Mouse (Mus musculus) myocyte (in vitro differentiated cells): ENCODE results near the gene Creb1. TPM values are rescaled to one million over a fixed set of nuclear protein-coding genes. Genes with fewer than 3 reads are reported as not detected.

Source experiments
- H3K27me3 ChIP-seq: one replicate; pipeline ENCODE4 v1.6.1; 2011; ENCODE audit not compliant: control insufficient read depth, insufficient read depth, insufficient read length
- H3K36me3 ChIP-seq: one replicate; pipeline ENCODE4 v1.6.1; 2011; ENCODE audit not compliant: control insufficient read depth, insufficient read depth
- H3K4me2 ChIP-seq: one replicate; pipeline ENCODE4 v1.6.1; 2011; ENCODE audit warnings: low read depth, control low read depth
- H3K4me3 ChIP-seq: one replicate; pipeline ENCODE4 v1.5.1; 2011; ENCODE audit warnings: mild to moderate bottlenecking, control low read depth, moderate library complexity
- H3K79me2 ChIP-seq: one replicate; pipeline ENCODE4 v1.6.1; 2011; ENCODE audit not compliant: control insufficient read depth, insufficient read depth
- H3ac ChIP-seq: one replicate; pipeline ENCODE4 v1.6.1; 2011; ENCODE audit not compliant: control insufficient read depth, insufficient read length
- CEBPB ChIP-seq: IDR thresholded peaks from 2 replicates; pipeline ENCODE4 v1.6.1; 2011; ENCODE audit warnings: mild to moderate bottlenecking, moderate library complexity; ENCODE audit not compliant: poor library complexity, insufficient read depth, severe bottlenecking
- E2F4 ChIP-seq: IDR thresholded peaks from one replicate; pipeline ENCODE4 v1.6.1; 2011; ENCODE audit warnings: mild to moderate bottlenecking, control low read depth, moderate library complexity; ENCODE audit not compliant: insufficient read depth
- MAX ChIP-seq: IDR thresholded peaks from one replicate; pipeline ENCODE4 v1.6.1; 2011; ENCODE audit warnings: low read depth, mild to moderate bottlenecking, control low read depth
- MYOD1 ChIP-seq, 3 experiments: IDR thresholded peaks; one replicate each; pipeline ENCODE4 v1.6.1; 2011; ENCODE audit warnings: control low read depth in 2 of 3, low read depth in 2 of 3, mild to moderate bottlenecking in 2 of 3, moderate library complexity in 1 of 3; ENCODE audit not compliant: insufficient read length in 2 of 3, control insufficient read depth in 1 of 3
- MYOG ChIP-seq, 3 experiments: IDR thresholded peaks; one replicate each; pipeline ENCODE4 v1.6.1; 2011; ENCODE audit warnings: control low read depth in 2 of 3, low read depth in 2 of 3, mild to moderate bottlenecking in 2 of 3; ENCODE audit not compliant: insufficient read length in 2 of 3, control insufficient read depth in 1 of 3, insufficient read depth in 1 of 3
- POLR2A ChIP-seq: IDR thresholded peaks from one replicate; pipeline ENCODE4 v1.6.1; 2011; ENCODE audit warnings: low read depth, mild to moderate bottlenecking, control low read depth, moderate library complexity; ENCODE audit not compliant: insufficient read length
- POLR2AphosphoS2 ChIP-seq: IDR thresholded peaks from one replicate; pipeline ENCODE4 v1.6.1; 2011; ENCODE audit warnings: low read depth, control low read depth; ENCODE audit not compliant: insufficient read length
- REST ChIP-seq: IDR thresholded peaks from one replicate; pipeline ENCODE4 v1.6.1; 2011; ENCODE audit warnings: mild to moderate bottlenecking, control low read depth, moderate library complexity; ENCODE audit not compliant: insufficient read depth, insufficient read length
- SRF ChIP-seq: IDR thresholded peaks from one replicate; pipeline ENCODE4 v1.6.1; 2011; ENCODE audit warnings: low read depth; ENCODE audit not compliant: control insufficient read depth, insufficient read length
- TCF12 ChIP-seq: IDR thresholded peaks from one replicate; pipeline ENCODE4 v1.6.1; 2011; ENCODE audit warnings: mild to moderate bottlenecking, control low read depth; ENCODE audit not compliant: poor library complexity, insufficient read depth, severe bottlenecking
- TCF3 ChIP-seq: IDR thresholded peaks from one replicate; pipeline ENCODE4 v1.6.1; 2011; ENCODE audit warnings: low read depth, control low read depth; ENCODE audit not compliant: insufficient read length
- USF1 ChIP-seq: IDR thresholded peaks from one replicate; pipeline ENCODE4 v1.6.1; 2011; ENCODE audit warnings: low read depth, mild to moderate bottlenecking, control low read depth, moderate library complexity
- polyA plus RNA-seq: library from polyadenylated mRNA; unstranded; fragments of >200 nt; fragmentation: generic; extraction: Trizol; gene quantifications from one replicate; pipeline ENCODE4 v1.2.1, GENCODE M21; 2012; ENCODE audit warnings: missing spikeins

The Creb1 gene
- polyA plus RNA-seq, 1 experiment, result 9.6 TPM

DNA sequence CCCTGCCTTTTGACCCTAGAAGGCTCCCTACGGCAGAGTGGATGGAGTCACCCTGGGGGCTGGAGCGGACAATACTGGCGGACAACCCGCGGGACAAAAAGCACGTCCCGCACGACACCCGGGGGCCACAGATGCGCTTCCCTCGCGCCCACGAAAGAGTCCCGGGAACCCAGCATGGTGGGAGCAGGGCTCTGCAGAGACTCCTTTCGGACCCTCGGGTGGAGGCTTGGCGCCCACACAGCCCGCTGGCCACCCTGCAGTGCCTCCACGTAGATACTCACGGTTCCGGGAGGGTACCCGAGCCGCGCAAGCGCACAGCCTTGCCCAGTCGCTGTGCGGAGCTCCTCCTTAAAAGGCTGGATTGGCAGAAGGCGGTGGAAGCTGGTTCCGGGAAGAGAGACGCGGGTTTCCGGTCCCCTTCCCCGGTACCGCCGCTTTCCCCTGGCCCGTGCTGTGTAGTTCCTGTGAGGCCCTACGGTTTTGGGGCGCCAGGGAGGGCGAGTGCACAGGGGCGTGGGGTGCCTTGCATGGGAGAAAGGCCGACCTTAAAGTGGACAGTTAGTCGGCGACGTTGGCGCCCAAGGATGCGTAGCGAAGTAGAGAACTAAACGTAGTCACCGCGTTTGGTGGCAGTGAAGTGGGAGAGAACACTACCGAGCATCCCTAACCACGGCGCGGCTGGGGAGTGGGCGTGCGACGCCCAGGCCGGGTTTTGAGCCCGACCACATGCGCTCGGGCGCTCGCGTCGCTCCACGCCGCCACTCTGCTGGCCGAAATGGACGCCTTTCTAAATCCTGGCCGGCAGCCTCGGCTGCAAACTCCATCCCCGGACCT lies 84.7 kb downstream of the Creb1 start, which contains the start of gene Mettl21a:
Gene Mettl21a (minus strand): TSS at position 362 of the 834 bp plus-strand sequence.
- TF ChIP-seq POLR2AphosphoS2 (peak; percentile 84), POLR2A (peak; percentile 80), REST (no peak), MYOG (IDR thresholded peaks at IDR 0.05; ENCODE audit: control insufficient read depth in 1 of 3, insufficient read depth in 1 of 3, insufficient read length in 2 of 3, low read depth in 2 of 3) (peak in 1 of 3 experiments; percentile 10), SRF (peak; percentile 93), MAX (no peak)

DNA sequence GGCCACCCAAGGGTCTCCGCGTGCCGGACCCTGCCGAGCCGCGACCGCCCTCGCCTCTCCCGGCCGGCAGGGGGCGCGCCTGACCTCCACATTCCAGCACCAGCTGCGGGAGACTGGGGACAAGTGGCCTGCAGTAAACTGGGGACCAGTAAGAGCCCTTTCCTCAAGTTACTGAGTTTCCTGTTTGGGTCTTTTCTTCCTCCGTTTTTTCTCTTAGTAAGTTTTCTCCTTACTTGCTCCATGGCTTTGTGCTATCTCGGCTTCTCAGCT lies 85.2 kb downstream of the Creb1 start:
- Histone ChIP-seq H3K4me3 (peak overlapping the region; percentile 80), H3K4me2 (peak overlapping the region; percentile 88), H3K79me2 (peaks cover 19% of the 10 kb centered on the region), H3K36me3 (no peaks in the 10 kb centered on the region), H3K27me3 (no peaks in the 10 kb centered on the region), H3ac (peak overlapping the region; percentile 74)
- TF ChIP-seq MYOG (IDR thresholded peaks at IDR 0.05; ENCODE audit: control insufficient read depth in 1 of 3, insufficient read depth in 1 of 3, insufficient read length in 2 of 3, low read depth in 2 of 3) (peak in 2 of 3 experiments; percentile 56 to 78), E2F4 (no peak), MYOD1 (IDR thresholded peaks at IDR 0.05; ENCODE audit: control insufficient read depth in 1 of 3, insufficient read length in 2 of 3, low read depth in 2 of 3) (peak in 2 of 3 experiments; percentile 53 to 71), USF1 (no peak), CEBPB (no peak), TCF12 (no peak), POLR2AphosphoS2 (no peak)

More for the DNA sequence above, 84.7 kb downstream of the Creb1 start, which contains the start of gene Mettl21a:
- Histone ChIP-seq H3K4me3 (peak within 1 kb of the TSS; percentile 80), H3K27me3 (no peaks in the 10 kb centered on the region), H3K36me3 (no peaks in the 10 kb centered on the region), H3ac (peak within 1 kb of the TSS; percentile 74), H3K79me2 (peaks cover 24% of the 10 kb centered on the region), H3K4me2 (peak within 1 kb of the TSS; percentile 94)

DNA sequence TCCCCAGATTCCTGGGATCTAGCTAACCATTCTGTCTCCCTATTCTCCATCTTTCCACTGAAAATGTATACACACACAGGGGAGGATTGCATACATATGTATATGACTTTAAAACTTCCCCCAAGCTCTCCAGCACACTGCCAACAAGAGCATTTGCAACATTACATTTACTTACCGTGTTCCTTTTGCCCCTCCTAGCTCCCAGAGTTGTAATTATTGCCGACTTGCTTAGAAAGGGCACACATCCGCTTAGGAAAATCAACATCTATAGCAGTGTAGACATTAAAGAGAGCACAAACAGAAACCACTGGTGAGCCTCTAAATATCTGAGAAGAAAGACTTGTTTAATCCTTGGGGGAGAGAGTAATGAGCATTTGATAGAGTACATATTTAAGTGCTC lies 85.8 kb downstream of the Creb1 start:
- H3K4me3 ChIP-seq, result peak overlapping the region; percentile 80
- H3K36me3 ChIP-seq, result no peaks in the 10 kb centered on the region
- no peak overlapping the region for H3ac ChIP-seq
- H3K4me2 ChIP-seq, result peak overlapping the region; percentile 88
- H3K79me2 ChIP-seq, result peaks cover 13% of the 10 kb centered on the region
- no peaks in the 10 kb centered on the region for H3K27me3 ChIP-seq
- TF ChIP-seq USF1 (no peak), MYOG (IDR thresholded peaks at IDR 0.05; ENCODE audit: control insufficient read depth in 1 of 3, insufficient read depth in 1 of 3, insufficient read length in 2 of 3, low read depth in 2 of 3) (no peak), REST (no peak)

DNA sequence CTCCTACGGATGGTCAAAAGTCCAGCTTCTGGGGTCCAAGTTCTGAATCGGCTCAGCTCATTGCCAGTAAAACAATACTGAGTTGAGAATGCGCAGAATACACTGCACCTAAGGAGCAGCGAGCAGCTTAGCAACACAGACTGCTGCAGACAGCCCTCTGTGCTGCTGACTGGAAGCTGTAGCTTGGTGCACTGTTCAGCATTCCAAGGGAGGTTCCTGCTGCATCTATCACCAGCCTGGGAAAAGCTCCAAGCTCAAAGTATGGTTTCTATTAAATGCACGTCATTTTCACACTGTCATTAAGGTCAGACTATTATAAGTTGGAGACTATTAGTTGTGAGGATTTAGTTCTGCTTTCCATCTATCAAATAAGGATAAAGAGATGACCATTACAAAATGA lies 88.7 kb downstream of the Creb1 start:
- H3K4me3 ChIP-seq, result no peak overlapping the region
- H3K4me2 ChIP-seq, result no peak overlapping the region
- no peaks in the 10 kb centered on the region for H3K27me3 ChIP-seq
- H3ac ChIP-seq, result no peak overlapping the region
- H3K79me2 ChIP-seq, result no peaks in the 10 kb centered on the region
- H3K36me3 ChIP-seq, result no peaks in the 10 kb centered on the region
- TF ChIP-seq SRF (no peak), POLR2AphosphoS2 (no peak), POLR2A (no peak), USF1 (no peak), MYOD1 (IDR thresholded peaks at IDR 0.05; ENCODE audit: control insufficient read depth in 1 of 3, insufficient read length in 2 of 3, low read depth in 2 of 3) (no peak), TCF12 (no peak)

DNA sequence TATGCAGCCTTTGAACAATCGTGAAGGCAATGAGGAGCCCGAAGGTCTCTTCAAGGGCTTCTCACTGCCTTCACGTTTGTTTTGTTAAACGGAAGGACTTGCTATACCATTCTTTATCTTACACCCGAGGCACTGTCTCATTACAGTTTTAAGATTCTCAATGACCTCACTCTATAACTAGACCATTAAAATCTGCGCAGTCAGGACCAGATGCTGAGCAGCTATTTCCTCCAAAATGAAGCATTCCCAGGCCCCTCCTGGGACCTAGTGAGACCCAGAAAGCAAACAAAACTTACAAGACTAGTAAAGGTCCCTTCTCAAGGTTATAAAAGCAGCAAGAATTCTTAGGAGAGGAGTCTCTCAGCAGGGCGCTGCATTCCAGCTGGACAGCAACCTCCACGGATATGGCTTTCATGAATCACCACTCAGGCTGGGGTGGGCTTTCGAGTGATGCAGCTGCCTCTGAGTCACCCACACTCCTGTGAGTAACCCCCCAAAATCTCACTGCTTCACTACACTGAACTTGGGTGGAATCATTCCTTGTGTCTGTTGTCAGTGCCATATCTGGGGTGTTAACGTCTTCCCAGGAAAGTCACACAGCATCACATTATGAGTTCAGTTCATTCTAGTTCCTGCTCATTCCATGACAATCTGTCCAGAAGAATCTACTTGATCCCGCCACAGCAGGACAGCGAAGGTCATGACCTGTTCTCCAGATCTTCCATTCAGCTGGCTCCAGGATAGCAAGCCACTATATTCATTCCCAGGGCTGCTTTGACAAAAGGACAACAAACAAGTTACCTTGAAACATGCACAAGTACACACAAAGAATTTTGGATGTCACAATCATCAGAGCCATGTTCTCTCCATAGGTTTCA lies 91.4 kb downstream of the Creb1 start:
- Histone ChIP-seq H3K79me2 (no peaks in the 10 kb centered on the region), H3K27me3 (no peaks in the 10 kb centered on the region), H3K36me3 (no peaks in the 10 kb centered on the region), H3ac (no peak overlapping the region), H3K4me2 (peak overlapping the region; percentile 51), H3K4me3 (no peak overlapping the region)
- TF ChIP-seq SRF (peak; percentile 12), POLR2A (no peak), USF1 (no peak), TCF3 (no peak), MYOG (IDR thresholded peaks at IDR 0.05; ENCODE audit: control insufficient read depth in 1 of 3, insufficient read depth in 1 of 3, insufficient read length in 2 of 3, low read depth in 2 of 3) (peak; percentile 40 to 81 (median 70)), TCF12 (no peak), POLR2AphosphoS2 (no peak), E2F4 (no peak), REST (peak; percentile 73), MYOD1 (IDR thresholded peaks at IDR 0.05; ENCODE audit: control insufficient read depth in 1 of 3, insufficient read length in 2 of 3, low read depth in 2 of 3) (peak in 2 of 3 experiments; percentile 68 to 92)
